Mouse (Mus musculus) left cerebral cortex, adult 11 months (tissue): Measurements from ENCODE around the gene Pmm2.

Experiments
- DNase-seq: peaks from one replicate; pipeline ENCODE4 v3.0.0; 2022; ENCODE audit warnings: low spot score

Gene Pmm2

DNA sequence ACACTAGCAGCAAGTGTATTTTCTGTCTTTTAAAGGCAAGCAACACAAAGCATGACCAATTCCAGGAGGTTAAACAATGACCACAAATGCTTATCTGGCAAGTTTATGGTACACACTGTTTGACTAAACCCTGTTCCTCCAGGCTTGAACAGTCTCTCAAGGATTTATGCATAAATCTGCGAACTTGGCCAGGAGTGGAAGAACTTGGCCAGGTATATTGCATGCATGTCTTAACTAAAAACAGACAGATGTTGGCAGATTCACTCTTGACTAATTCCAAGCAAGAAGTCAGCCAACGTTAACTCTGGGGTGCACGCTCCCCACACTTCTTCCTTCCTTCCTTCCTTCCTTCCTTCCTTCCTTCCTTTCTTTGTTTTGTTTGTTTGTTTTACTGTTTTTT, 42.3 kb downstream of the Pmm2 start:
- DNase-seq, result no peak

DNA sequence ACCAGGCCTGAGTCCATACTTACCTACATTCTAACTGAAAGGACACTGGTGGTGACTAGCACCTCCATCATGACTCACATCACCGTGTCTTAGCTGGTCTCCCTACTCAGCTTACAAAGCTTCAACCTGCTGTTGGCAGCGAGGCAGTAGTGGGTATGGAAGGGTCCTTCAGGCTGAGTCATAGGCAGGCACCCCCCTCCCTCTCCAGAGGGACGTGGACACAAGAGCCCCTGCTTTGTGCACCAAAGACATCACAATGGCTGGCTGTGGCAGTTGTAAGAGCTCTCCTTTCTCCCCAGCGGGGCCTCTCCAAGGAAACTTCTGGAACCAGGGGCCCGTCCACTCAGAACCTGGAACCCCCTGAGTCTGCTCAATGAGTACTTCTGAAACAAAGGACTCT, 43.0 kb downstream of the Pmm2 start, which contains the start of gene Gm5767:
Gene Gm5767, plus strand, starts transcription at position 301 of the 400 bp plus-strand sequence.
- no peak for DNase-seq

DNA sequence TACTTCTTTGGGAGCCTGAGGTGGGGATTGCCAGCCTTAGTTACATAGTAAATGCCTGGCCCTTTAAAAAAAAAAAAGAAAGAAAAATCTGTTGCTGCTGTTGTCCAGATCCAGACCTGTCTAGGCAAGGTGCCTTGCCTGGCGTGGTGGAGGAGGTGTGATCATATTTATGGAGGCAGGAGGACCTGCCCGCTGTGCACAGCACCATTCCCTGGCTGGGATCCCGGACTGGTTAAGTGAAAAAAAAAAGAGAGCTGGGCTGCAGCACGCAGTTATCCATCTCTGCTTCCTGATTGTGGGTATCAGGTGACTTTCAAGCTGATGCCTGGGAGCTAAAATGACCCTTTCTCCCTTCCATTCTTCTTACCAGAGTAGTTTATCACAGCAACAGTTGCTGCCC, 47.6 kb downstream of the Pmm2 start:
- no peak for DNase-seq

DNA sequence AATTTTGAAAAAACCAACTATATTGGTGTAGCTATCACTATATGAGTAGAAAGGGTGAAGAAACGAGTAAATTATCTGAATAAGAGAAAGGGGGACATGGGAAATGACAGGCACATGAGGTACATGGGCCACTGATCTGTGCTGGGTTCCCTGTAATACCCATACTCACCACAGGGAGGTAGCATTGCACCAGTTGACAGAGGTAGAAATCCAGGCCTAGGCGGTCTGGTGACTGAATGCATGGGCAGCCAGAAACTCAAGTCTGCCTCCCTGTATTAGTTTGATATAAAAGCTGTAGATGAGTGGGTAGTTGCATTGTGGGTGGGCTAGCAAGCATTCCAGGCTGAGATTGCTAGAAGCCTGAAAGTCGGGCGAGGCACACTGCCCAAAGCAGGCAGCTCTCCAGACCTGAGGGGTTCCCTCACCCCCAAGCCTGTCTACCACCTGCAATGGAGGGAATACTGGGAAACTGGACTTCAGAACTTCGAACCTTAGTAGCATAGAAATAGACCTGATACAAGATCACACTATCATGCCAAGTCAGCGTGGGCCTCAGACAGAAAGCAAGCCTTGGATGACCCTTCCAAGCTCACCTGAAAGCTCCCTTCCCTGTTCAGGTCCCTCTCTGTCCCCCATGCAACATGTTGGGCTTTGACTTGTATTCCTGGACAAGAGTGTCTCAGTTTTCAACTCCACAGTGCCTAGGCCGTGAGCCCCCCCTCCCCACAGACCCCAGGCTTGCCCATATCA, 48.8 kb downstream of the Pmm2 start:
- peak; percentile 77 for DNase-seq

DNA sequence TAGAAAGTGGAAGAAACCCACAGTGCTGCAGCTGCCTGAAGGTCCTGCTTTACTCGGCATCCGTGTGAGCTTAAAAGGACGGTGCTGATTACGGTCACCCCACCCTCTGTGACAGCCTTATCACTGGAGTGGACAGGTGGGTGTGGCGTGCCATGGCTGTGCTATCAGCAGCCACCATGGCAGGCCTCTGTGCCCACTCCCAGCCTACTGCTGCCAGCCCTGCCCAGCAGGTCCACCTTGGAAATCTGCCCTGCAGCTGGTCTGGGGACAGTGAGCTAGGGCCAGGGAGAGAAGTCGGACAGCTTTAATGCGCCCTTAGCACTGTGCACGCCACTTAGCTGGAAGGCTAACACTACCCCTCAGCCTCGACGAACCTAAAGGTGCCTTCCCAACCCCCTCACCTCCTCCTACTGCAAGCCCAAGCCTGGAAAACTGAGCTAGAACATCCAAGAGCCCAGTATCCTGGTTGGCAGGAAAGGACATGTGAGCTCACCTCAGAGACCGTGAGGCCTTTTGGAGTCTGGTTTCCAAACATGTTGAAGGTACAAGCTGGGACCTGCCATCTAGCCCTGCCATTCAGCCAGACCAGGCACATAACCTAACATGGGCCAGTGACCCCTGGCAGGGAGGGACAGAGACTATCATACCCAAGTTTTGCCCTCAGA, 49.5 kb downstream of the Pmm2 start:
- no peak for DNase-seq

DNA sequence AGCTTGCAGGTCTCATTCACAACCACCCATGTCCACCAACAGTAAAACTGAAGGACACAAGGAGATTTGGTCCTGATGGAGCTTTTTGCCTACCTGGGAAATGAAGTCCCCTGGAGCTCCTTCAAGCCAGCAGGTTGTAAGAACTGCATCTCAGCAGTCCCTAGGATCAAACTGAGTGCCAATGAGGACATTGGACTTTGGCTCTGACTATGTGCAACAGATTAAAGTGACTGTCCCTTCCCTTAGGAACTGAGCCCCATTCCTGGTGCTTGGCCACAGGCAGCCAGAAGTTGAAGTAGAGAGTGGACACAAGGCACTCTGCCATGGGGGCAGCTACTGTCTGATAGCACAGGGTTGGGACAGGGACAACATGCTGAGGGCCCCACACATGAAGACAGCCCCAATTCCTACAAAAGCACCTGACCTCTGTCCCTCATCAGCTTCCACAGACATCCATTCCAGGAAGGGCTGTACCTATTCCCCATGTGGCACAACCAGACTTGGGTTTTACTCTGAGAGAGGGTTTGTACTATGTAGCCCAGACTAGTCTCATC, 50.2 kb downstream of the Pmm2 start:
- no peak for DNase-seq

DNA sequence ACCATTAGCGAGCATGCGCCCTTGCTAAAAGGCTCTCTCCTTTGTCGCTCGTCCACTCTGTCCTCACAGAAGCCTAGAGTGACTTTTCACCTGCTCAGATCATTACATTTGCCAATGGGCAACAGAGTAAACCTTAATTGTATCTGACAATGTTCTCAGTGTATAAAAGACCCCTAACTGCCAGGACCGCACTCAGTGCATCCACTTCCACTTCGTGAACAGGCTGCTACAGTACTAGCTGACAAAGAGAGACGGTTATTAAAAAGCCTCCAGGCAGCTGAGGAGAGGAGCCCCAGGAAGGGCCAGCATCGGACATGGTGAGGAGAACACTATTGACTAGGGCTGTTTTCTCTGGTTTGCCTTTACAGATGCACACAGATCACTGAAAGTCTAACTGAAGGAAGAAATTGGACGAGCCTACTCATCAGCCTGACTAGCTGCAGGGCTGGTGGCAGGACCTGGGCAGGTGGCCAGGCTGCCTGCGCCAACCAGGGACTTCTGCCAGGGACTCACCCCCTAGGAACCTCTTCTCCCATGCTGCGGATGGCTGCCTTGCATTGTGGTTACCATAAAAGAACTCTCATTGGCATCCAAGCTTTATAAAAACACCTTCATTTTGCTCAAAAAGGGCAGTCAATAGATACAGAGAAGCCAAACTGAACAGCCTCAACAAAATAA, 52.6 kb downstream of the Pmm2 start:
- DNase-seq, result no peak

DNA sequence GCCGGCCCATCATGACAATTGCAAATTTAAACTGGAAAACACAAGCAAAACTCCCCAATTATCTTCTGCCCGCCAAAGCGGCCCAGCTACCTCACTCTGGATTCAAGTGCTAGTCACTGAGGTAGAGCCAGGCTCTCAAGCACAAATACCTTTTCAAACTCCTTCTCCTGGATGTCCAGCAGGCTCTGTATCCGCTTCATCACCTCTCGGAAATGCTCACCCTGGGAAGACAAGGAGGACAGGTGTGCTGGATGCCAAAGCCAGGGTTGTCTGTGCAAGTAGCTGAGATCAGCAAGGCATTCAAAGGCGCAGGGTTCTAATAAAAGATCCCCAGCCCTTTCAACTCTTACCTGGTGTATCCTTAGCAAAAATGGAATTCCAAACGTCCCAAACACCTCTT, 53.7 kb downstream of the Pmm2 start:
- no peak for DNase-seq

DNA sequence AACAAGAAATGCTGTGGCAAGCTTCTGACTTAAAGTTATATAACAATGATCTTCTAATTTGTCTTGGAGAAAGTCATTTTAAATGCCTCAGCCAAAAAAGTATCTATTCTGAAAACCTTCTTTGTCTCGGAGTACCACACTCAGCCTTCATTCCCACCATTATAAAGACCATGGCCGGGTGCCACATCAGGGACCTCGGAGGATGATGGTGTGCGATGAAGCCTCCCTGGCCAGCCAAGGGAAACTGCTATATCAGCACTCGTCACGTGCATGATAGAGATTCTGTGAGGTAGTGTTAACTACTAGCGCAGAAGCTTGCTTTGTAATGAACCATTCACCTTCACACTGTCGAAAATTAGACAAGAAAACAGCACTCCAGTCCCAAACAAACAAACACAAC, 62.1 kb downstream of the Pmm2 start:
- DNase-seq, result no peak

DNA sequence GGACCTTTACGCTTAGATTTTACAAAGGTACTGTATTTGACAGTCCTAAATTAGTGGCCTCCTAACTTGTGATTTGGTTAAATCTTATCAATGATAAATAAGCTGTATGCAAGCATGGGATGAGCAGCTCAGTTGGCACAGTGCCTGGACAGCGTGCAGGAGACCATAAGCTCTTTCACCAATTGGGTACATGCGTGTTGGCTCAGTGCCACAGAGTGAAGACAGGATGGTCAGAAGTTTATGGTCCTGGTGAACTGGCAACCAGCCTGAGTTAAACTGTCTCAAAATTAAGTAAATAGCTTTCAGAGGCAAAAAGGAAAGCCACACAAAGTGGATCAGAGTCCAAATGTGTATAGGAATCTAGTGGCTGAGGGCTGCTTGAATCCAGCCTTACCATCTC, 63.1 kb downstream of the Pmm2 start:
- DNase-seq, result no peak

DNA sequence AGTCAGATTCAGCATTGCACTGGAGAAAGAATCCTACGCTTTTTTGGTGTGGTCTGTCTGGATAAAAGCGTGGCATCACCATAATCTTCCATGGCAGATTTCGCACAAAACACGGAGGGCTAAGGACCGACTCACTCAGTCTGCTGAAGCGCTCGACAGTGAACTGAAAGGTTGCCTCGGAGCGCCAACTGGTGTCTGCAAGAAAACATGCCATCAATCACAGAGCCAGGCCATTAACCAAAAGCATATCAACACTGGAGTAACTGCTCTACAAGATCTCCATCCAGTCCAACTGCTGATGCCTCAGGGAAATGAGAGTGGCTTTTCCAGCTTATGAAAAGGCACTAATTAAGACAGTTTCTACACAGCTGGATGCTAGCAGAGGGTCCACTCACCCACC, 74.5 kb downstream of the Pmm2 start:
- no peak for DNase-seq
